Mouse (Mus musculus): ENCODE results near the gene Ccnjl. TPM values are rescaled to one million over a fixed set of nuclear protein-coding genes. Genes with fewer than 3 reads are reported as not detected.

The Ccnjl gene
- polyA plus RNA-seq, 1 experiment from 2014 or later: 16.2 TPM

DNA sequence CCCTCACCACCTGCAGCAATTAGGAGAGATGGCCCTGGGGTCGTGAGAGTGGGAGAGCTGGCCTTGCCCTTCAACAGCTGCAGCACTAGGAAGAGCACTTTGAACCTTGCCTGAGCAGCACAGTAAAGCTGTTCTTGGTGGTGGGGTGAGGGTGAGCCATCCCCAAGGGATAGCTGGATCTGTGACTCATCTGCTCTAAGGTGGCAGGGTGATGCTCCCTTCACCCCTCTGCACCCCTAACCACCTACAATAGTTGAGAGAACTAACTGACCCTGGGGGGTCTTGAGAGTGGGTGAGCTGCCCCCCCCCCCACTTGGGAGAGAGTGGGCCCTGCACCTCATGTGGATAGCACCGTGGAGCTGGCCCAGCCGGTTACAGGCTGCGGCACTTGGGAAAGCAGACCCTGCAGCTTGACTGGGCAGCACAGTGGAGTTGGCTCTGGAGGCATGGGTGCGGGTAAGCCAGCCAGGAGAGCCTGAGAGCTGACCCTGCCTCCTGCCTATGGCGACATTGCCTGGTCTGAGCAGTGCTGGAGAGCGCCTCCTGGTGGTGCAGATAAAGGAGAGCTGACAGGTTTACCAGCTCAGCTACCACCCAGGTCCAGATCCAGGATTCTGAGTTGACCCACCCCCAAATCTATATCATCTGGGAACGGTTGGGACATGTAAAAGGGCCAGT is 12.1 kb upstream of the Ccnjl start:
- WGBS: 39% methylated on average over 8 of the region's 8 CpGs
- H3K27me3 ChIP-seq (ENCODE audit: control insufficient read depth, insufficient read depth, low read length): no peaks in the 10 kb centered on the region
- no peak overlapping the region for H3K4me3 ChIP-seq (replicated peaks; ENCODE audit: low read depth, low read length)
- ATAC-seq (ENCODE audit: low FRiP score, low TSS enrichment): 0 out of 2 replicates have a peak, but pooled peaks have one; percentile 20
- no peaks in the 10 kb centered on the region for H3K36me3 ChIP-seq (ENCODE audit: control insufficient read depth, insufficient read depth, low read length)
- no peak overlapping the region for H3K9ac ChIP-seq (replicated peaks; ENCODE audit: low read length)
- peak; percentile 56 for DNase-seq
- H3K4me2 ChIP-seq (ENCODE audit: low read length): no peak overlapping the region
- no peak overlapping the region for H3K27ac ChIP-seq (replicated peaks; ENCODE audit: low read depth, low read length)
- no peaks in the 10 kb centered on the region for H3K4me1 ChIP-seq (ENCODE audit: control insufficient read depth, insufficient read depth, low read length)
- no peaks in the 10 kb centered on the region for H3K9me3 ChIP-seq (ENCODE audit: control insufficient read depth, low read length)

GRCm38 (mm10) chr11:43517641-43518040 is 10.9 kb upstream of the Ccnjl start:
- H3K4me1 ChIP-seq (ENCODE audit: control insufficient read depth, insufficient read depth, low read length): no peaks in the 10 kb centered on the region
- H3K27me3 ChIP-seq (ENCODE audit: control insufficient read depth, insufficient read depth, low read length): no peaks in the 10 kb centered on the region
- WGBS: 79% methylated on average over 11 of the region's 11 CpGs
- no peaks in the 10 kb centered on the region for H3K9me3 ChIP-seq (ENCODE audit: control insufficient read depth, low read length)
- no peak overlapping the region for H3K27ac ChIP-seq (replicated peaks; ENCODE audit: low read depth, low read length)
- no peak for ATAC-seq (ENCODE audit: low FRiP score, low TSS enrichment)
- H3K4me2 ChIP-seq (ENCODE audit: low read length): no peak overlapping the region
- no peaks in the 10 kb centered on the region for H3K36me3 ChIP-seq (ENCODE audit: control insufficient read depth, insufficient read depth, low read length)
- H3K4me3 ChIP-seq (replicated peaks; ENCODE audit: low read depth, low read length): no peak overlapping the region
- no peak for DNase-seq
- no peak overlapping the region for H3K9ac ChIP-seq (replicated peaks; ENCODE audit: low read length)

GRCm38 (mm10) chr11:43518086-43518485 is 10.5 kb upstream of the Ccnjl start:
- H3K4me2 ChIP-seq (ENCODE audit: low read length): no peak overlapping the region
- ATAC-seq (ENCODE audit: low FRiP score, low TSS enrichment) (no peak), DNase-seq (no peak)
- H3K4me3 ChIP-seq (replicated peaks; ENCODE audit: low read depth, low read length): no peak overlapping the region
- H3K9me3 ChIP-seq (ENCODE audit: control insufficient read depth, low read length): no peaks in the 10 kb centered on the region
- no peak overlapping the region for H3K9ac ChIP-seq (replicated peaks; ENCODE audit: low read length)
- no peaks in the 10 kb centered on the region for H3K4me1 ChIP-seq (ENCODE audit: control insufficient read depth, insufficient read depth, low read length)
- no peaks in the 10 kb centered on the region for H3K27me3 ChIP-seq (ENCODE audit: control insufficient read depth, insufficient read depth, low read length)
- no peaks in the 10 kb centered on the region for H3K36me3 ChIP-seq (ENCODE audit: control insufficient read depth, insufficient read depth, low read length)
- no peak overlapping the region for H3K27ac ChIP-seq (replicated peaks; ENCODE audit: low read depth, low read length)

DNA sequence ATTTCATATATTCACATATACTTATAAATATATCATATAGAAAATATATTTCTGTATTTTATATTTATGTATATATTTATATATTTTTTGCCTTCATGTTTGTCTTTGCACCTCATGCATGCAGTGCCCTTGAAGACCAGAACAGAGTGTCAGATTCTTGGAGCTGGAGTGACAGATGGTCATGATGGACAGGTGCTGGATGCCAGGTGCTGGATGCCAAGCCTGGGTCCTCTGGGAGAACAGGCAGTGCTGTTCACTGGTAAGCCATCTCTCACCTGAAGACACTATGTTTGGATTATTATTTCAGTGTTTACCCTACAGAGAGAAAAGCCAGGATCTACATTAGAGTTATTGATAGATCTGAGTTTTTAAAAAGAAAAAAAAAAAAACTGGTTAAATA is 9.8 kb upstream of the Ccnjl start:
- no peak overlapping the region for H3K4me2 ChIP-seq (ENCODE audit: low read length)
- H3K9me3 ChIP-seq (ENCODE audit: control insufficient read depth, low read length): no peaks in the 10 kb centered on the region
- ATAC-seq (ENCODE audit: low FRiP score, low TSS enrichment) (no peak), DNase-seq (no peak)
- no peak overlapping the region for H3K4me3 ChIP-seq (replicated peaks; ENCODE audit: low read depth, low read length)
- H3K4me1 ChIP-seq (ENCODE audit: control insufficient read depth, insufficient read depth, low read length): no peaks in the 10 kb centered on the region
- no peak overlapping the region for H3K9ac ChIP-seq (replicated peaks; ENCODE audit: low read length)
- H3K27me3 ChIP-seq (ENCODE audit: control insufficient read depth, insufficient read depth, low read length): no peaks in the 10 kb centered on the region
- no peak overlapping the region for H3K27ac ChIP-seq (replicated peaks; ENCODE audit: low read depth, low read length)
- H3K36me3 ChIP-seq (ENCODE audit: control insufficient read depth, insufficient read depth, low read length): no peaks in the 10 kb centered on the region

GRCm38 (mm10) chr11:43520521-43520920 is 8.1 kb upstream of the Ccnjl start:
- WGBS: 79% methylated on average over 3 of the region's 3 CpGs
- H3K4me3 ChIP-seq (replicated peaks; ENCODE audit: low read depth, low read length): no peak overlapping the region

DNA sequence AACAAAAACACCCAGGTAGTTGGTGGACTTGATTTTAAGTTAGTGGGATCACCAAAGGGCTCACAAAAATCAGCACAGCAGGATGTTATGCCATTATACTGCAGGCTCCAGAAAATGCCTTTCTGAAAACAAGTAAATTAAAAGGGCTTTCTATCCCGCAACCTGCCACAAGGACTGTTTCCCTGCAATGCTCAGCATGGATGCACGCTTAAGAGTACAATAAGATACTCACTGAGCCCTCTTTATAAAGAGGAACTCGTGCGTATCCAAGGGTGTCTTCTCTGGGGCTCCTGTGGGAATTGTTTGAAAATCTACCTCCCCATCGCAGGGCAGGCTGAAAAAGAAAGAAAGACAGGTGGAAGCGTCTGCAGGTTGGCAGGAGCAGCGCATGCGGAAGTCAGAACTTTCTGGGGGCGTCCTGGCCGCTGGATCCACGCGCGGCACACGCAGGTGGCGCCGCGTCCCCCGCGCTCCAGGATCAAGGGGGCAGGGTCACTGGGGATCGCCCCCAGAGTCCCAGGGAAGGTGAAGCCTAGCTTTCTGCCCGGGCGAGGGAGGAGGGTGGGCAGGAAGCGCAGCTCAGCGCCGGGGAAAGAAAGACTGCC is 404 bp upstream of the Ccnjl start:
- H3K27ac ChIP-seq (replicated peaks; ENCODE audit: low read depth, low read length): peak overlapping the region; percentile 79
- peaks cover 3% of the 10 kb centered on the region; the same call in 1 of the 2 replicates for H3K36me3 ChIP-seq (ENCODE audit: control insufficient read depth, insufficient read depth, low read length)
- peak overlapping the region; percentile 76 for H3K9ac ChIP-seq (replicated peaks; ENCODE audit: low read length)
- ATAC-seq (ENCODE audit: low FRiP score, low TSS enrichment): peak; percentile 49
- peak overlapping the region; percentile 75 for H3K4me3 ChIP-seq (replicated peaks; ENCODE audit: low read depth, low read length)
- H3K4me1 ChIP-seq (ENCODE audit: control insufficient read depth, insufficient read depth, low read length): peaks cover 21% of the 10 kb centered on the region; the same call in 1 of the 2 replicates
- no peaks in the 10 kb centered on the region for H3K27me3 ChIP-seq (ENCODE audit: control insufficient read depth, insufficient read depth, low read length)
- H3K9me3 ChIP-seq (ENCODE audit: control insufficient read depth, low read length): no peaks in the 10 kb centered on the region
- H3K4me2 ChIP-seq (ENCODE audit: low read length): peak overlapping the region; percentile 91
- WGBS: under 1% methylated on average over 25 of the region's 25 CpGs
- peak; percentile 74 for DNase-seq

More at GRCm38 (mm10) chr11:43520521-43520920, 8.1 kb upstream of the Ccnjl start:
- Histone ChIP-seq H3K36me3 (ENCODE audit: control insufficient read depth, insufficient read depth, low read length) (no peaks in the 10 kb centered on the region), H3K27me3 (ENCODE audit: control insufficient read depth, insufficient read depth, low read length) (no peaks in the 10 kb centered on the region), H3K4me2 (ENCODE audit: low read length) (no peak overlapping the region), H3K9ac (replicated peaks; ENCODE audit: low read length) (no peak overlapping the region), H3K27ac (replicated peaks; ENCODE audit: low read depth, low read length) (no peak overlapping the region), H3K4me1 (ENCODE audit: control insufficient read depth, insufficient read depth, low read length) (no peaks in the 10 kb centered on the region), H3K9me3 (ENCODE audit: control insufficient read depth, low read length) (no peaks in the 10 kb centered on the region)
- no peak for DNase-seq
- no peak for ATAC-seq (ENCODE audit: low FRiP score, low TSS enrichment)

- Histone ChIP-seq H3K9me3 (ENCODE audit: control insufficient read depth, low read length) (no peaks in the 10 kb centered on the region), H3K27me3 (ENCODE audit: control insufficient read depth, insufficient read depth, low read length) (no peaks in the 10 kb centered on the region), H3K4me1 (ENCODE audit: control insufficient read depth, insufficient read depth, low read length) (peaks cover 21% of the 10 kb centered on the region; the same call in 1 of the 2 replicates), H3K9ac (replicated peaks; ENCODE audit: low read length) (0 out of 2 replicates have a peak overlapping the region, but pooled peaks have one; percentile 9), H3K4me3 (replicated peaks; ENCODE audit: low read depth, low read length) (peak overlapping the region; percentile 75), H3K36me3 (ENCODE audit: control insufficient read depth, insufficient read depth, low read length) (peaks cover 14% of the 10 kb centered on the region), H3K4me2 (ENCODE audit: low read length) (peak overlapping the region; percentile 91), H3K27ac (replicated peaks; ENCODE audit: low read depth, low read length) (no peak overlapping the region)
- DNase-seq (no peak), ATAC-seq (ENCODE audit: low FRiP score, low TSS enrichment) (no peak)
- 11% methylated on average over 3 of the region's 3 CpGs for WGBS
These were observed 1.5 kb downstream of the Ccnjl start for GRCm38 (mm10) chr11:43530043-43530442.

GRCm38 (mm10) chr11:43531619-43532018 is 3.0 kb downstream of the Ccnjl start:
- 42% methylated on average over 5 of the region's 5 CpGs for WGBS
- ATAC-seq (ENCODE audit: low FRiP score, low TSS enrichment): no peak

GRCm38 (mm10) chr11:43537074-43537473 is 8.5 kb downstream of the Ccnjl start:
- DNase-seq (no peak), ATAC-seq (ENCODE audit: low FRiP score, low TSS enrichment) (no peak)
- no peak overlapping the region for H3K27ac ChIP-seq (replicated peaks; ENCODE audit: low read depth, low read length)
- WGBS: 78% methylated on average over 6 of the region's 6 CpGs
- no peak overlapping the region for H3K4me2 ChIP-seq (ENCODE audit: low read length)
- H3K36me3 ChIP-seq (ENCODE audit: control insufficient read depth, insufficient read depth, low read length): peaks cover 19% of the 10 kb centered on the region
- no peaks in the 10 kb centered on the region for H3K9me3 ChIP-seq (ENCODE audit: control insufficient read depth, low read length)
- no peaks in the 10 kb centered on the region for H3K27me3 ChIP-seq (ENCODE audit: control insufficient read depth, insufficient read depth, low read length)
- H3K4me1 ChIP-seq (ENCODE audit: control insufficient read depth, insufficient read depth, low read length): peaks cover 4% of the 10 kb centered on the region; the same call in 1 of the 2 replicates
- H3K9ac ChIP-seq (replicated peaks; ENCODE audit: low read length): no peak overlapping the region
- no peak overlapping the region for H3K4me3 ChIP-seq (replicated peaks; ENCODE audit: low read depth, low read length)

More at GRCm38 (mm10) chr11:43531619-43532018, 3.0 kb downstream of the Ccnjl start:
- peak overlapping the region; percentile 91; the same call in 1 of the 2 replicates for H3K4me2 ChIP-seq (ENCODE audit: low read length)
- peak; percentile 69 for DNase-seq
- no peaks in the 10 kb centered on the region for H3K27me3 ChIP-seq (ENCODE audit: control insufficient read depth, insufficient read depth, low read length)
- no peak overlapping the region for H3K27ac ChIP-seq (replicated peaks; ENCODE audit: low read depth, low read length)
- H3K4me1 ChIP-seq (ENCODE audit: control insufficient read depth, insufficient read depth, low read length): peaks cover 21% of the 10 kb centered on the region; the same call in 1 of the 2 replicates
- no peaks in the 10 kb centered on the region for H3K9me3 ChIP-seq (ENCODE audit: control insufficient read depth, low read length)
- H3K36me3 ChIP-seq (ENCODE audit: control insufficient read depth, insufficient read depth, low read length): peaks cover 17% of the 10 kb centered on the region
- H3K9ac ChIP-seq (replicated peaks; ENCODE audit: low read length): no peak overlapping the region
- H3K4me3 ChIP-seq (replicated peaks; ENCODE audit: low read depth, low read length): no peak overlapping the region
